Mouse (Mus musculus) megakaryocyte, embryonic 14.5 days (primary cell): Measurements from ENCODE around the gene Tbc1d20.

Experiments
- FLI1 ChIP-seq: IDR thresholded peaks from 2 replicates; pipeline ENCODE4 v1.6.1; 2012; ENCODE audit warnings: low read length, inconsistent platforms, mixed read lengths
- GATA1 ChIP-seq: IDR thresholded peaks from 3 replicates; pipeline ENCODE4 v1.6.1; 2012; ENCODE audit warnings: mixed read lengths, low read length, inconsistent platforms, borderline replicate concordance

DNA sequence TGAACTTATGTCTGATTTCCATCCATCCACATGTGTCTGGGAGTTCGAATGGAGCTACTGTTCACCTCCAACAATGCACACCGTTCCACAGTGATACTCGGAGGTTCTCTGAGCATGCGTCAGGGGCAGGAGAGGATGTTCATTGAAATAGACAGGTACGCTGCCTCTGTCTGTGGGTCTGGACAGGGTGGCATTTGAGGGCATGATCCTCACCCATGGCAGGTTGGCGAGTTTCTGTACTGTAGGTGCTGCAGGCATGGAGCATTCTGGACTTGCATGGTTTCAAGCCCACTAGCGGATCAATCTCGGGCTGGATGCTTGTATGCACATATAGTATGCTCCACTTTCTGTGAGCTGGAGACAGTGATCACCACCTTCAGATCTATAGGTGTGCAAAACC is 67.6 kb downstream of the Tbc1d20 start:
- no peak for TF ChIP-seq GATA1
- TF ChIP-seq FLI1 = no peak
